Mouse (Mus musculus) T-cell, adult 2 months (primary cell): Measurements from ENCODE around the gene Cdc42ep5.
"Not testable (repeated sequence)": the region's sequence is repeated elsewhere in the genome, so short reads cannot be mapped to it uniquely, and the experiment has no call there.

Source experiments
- DNase-seq: peaks from one replicate; pipeline ENCODE4 v3.0.0; 2022; ENCODE audit warnings: low spot score

Gene Cdc42ep5

GRCm38 (mm10) chr7:4164090-4164910 is at the start of gene Cdc42ep5:
Gene Cdc42ep5 (minus strand): TSS chr7:4164860.
- no peak for DNase-seq

DNA sequence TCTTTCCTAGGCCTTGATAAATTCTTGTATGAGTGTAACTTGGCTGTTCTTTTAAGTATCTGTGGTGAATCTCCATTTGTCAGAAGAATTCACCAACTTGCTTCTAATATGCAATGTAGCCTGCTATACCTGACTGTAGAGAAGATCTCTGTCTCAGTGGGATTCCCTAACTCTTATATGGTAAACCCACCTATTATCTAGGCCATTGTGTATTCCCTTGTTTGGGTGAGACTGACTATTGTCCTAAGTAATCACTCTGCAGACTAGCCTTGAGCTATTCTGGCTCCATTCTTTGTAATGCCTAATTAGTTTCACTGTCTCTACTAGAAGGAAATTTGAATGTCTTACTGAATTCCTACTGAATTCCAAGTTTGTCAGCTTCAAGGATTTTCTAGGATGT is 48.8 kb upstream of the Cdc42ep5 start:
- not testable (repeated sequence) for DNase-seq

DNA sequence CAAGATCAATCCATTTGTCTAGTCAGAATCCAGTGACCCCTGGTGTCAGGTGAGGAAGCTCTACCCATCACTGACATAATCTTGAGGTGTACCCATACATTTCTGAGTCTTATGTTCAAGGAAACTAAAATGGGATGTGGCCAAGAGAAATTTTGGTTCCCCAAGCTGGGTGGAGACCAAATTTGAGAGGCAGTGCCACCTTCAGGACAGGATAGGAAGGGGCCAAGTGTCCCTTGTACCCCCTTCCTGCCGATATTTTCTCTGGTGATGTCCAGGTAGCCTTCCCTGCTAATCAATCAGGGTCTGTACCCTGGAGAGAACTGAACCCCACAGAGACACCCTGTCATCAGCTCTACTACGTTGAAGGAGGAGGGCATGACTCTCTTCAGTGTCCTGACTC is 44.0 kb upstream of the Cdc42ep5 start:
- no peak for DNase-seq

- no peak for DNase-seq
Measured at GRCm38 (mm10) chr7:4207126-4207525, 42.5 kb upstream of the Cdc42ep5 start.

DNA sequence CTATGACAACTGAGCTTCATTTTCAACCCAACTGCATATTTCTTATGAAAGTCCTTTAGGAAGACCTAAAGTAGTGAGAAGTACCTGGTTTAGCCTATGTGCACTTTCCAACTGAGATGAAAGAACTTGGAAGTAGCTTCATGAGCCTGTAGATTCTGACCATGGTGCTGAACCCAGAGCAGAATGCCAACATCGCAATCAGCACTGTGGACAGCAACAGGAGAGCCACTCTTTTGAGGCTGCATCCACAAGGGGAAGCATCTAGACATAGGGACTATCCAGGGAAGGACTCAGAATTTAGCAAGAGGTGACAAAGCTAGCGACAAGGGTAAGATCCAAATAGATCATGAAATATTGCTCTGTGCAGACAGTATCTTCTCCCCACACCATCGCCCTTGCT is 13.8 kb upstream of the Cdc42ep5 start:
- DNase-seq = no peak

- no peak for DNase-seq
Measured at GRCm38 (mm10) chr7:4170193-4170938, 5.7 kb upstream of the Cdc42ep5 start.

DNA sequence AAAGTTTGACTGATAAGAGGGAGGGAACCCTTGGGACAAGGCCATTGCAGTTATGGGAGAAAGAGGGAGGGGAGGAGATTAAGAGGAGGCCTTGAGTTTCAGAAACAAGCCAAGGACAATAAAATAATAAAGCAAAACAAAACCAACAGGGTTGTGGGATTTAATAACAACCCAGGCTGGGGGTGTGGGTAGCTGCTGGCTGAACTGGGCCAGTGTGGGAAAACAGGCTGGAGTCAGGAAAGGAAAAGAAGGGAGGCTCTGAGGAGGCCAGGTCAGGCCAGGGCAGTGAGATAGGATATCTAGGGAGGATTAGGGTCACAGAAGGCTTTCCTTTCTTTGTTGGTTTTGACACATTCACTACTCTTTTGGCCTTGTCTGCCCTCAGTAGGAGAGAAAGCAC is 2.4 kb upstream of the Cdc42ep5 start:
- DNase-seq = no peak

DNA sequence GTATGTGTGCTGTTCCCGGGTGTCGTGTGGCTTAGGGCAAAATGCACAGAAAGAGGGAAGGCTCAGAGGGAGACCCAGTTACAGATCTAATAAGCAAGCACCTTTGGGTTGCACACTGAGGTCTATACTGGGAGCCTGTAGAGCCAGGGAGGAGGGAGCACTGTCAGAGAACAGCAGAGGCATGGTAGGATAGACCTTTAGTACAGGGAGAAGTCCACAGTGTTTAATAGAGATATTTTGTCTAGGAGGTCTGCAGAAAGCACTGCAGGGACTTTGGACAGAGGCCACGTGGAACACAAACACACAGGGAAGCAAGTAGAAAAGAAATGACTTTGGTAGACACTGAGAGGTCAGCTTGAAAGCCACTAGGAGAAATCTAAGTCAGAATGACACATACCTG is 626 bp upstream of the Cdc42ep5 start:
- no peak for DNase-seq

DNA sequence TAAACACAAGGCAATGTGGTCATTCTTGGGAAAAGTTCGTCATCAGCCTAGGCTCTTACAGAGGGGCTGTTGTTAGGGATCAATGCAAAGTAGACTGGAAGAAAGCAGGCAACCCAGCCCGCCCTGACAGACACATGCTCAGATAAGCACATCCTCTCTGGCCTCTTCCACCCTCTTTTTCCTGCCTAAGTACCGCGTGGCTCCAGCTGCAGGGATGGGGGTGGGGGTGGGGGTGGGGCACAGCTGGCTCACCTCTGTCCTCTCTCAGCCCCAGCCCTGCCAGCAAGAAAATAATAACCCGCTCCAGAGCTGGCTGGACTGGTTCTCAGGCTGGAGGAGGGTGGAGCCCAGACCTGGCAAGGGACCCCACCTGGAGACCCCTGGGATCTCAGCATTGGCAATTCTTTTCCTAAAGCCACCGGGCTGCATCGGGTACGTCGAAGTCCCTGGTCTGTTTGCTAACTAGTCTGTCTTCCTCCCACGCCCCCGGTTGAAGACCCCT is 1.0 kb downstream of the Cdc42ep5 start:
- DNase-seq = no peak

GRCm38 (mm10) chr7:4161596-4161995 is 3.1 kb downstream of the Cdc42ep5 start:
- not testable (repeated sequence) for DNase-seq

GRCm38 (mm10) chr7:4154976-4155375 is 9.7 kb downstream of the Cdc42ep5 start:
- DNase-seq = no peak

DNA sequence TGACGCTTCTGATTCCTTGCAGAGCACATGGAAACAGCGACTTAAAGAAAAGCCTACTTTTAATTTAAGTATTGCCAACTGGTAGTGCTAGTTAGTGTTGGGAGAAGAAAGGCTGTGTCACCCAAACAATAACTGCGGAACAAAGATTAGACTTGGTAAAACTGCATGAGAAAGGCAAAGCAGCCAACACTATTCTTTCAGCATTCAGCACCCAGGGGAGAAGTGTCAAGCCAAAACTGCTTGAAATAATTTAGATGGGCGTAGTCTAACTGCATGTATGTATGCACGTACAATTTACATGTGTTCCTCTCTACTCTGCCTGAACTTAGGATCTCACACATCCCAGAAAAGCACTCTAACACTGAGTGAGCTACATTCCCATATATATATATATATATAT is 10.3 kb downstream of the Cdc42ep5 start:
- DNase-seq = no peak

DNA sequence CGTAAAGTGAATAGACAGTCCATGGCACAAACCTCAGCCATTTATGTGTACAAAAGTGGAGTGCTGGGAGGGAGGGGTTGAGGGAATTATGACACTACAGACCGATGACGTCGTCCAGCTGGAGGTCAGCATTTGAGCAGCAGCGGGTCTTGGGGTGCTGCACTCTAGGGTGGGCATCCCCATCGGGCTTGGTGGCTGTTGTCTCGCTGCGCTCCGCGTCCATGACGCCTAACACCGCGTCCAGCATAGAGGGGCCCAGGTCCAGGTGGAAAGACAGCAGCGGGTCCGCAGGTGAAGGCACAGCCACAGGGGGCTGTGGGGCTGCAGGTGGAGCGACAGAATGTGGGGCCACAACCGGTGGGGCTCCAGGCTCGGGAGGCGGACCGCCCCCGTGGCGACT is 13.4 kb downstream of the Cdc42ep5 start:
- DNase-seq = no peak

GRCm38 (mm10) chr7:4150811-4151221 is 13.8 kb downstream of the Cdc42ep5 start:
- DNase-seq = no peak

DNA sequence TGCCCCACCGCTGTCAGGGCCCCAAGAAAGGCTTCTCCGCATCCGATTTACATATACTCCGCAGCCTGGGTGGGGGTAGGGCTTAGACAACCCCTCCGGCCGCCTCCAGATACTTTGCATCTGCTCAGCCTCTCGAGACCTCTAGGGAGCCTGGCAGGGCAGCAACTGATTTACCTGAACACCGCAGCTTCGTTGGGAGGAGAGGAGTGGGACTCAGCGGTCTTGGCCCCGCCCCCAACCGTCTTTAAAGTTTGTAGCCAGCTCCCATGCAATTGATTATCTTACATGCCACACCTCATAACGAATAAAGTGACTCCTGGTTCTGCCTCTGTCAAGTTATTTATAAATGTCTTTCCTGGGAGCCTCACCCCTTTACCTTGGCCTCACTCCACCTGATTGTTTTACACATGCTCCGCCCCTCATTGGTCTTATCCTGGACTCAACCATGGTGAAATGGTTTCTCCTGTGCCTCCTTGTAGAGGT is 14.6 kb downstream of the Cdc42ep5 start, which contains the start of gene Leng9:
TSS of gene Leng9 (minus strand) at position 316 of the 483 bp plus-strand sequence.
- DNase-seq = no peak

DNA sequence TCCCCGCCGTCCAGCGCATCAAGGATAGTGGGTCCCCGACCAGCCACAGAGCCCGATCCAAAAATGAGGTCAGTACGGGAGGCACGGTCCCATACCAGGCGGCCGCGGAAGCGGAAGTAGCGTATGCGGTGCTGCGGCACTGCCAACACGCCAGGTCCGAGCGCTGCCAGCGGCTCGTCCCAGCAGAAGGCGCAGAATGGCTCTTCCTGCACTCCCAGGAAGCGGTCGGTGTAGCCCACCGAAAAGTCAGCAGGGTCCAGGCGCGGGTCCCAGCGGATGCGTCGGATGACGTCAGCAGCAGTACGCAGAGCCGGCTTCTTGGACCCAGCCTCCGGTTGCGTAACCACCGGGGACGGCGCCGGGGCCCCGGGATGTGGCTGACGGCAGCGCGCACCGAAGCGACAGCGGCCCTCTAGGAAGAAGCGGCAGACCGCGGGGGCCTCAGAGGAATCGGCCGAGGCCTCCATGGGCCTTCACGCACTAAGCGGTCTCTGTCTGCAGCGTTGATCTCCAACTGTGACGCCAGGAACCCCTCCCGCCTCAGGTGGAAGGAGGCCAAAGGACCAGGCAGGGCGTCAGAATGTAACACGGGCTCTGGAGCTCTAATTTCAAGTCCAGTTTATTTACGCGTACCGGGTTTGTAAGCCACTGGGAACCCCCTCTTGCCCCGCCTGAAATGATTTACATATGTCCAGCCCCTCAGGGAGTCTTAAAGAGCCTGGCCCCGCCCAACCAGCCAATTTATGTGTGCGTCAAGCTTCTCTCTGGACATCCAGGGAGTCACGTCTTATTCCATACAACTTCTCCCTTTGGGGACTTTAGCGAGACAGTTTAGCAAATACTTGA is 15.2 kb downstream of the Cdc42ep5 start:
- peak; percentile 72 for DNase-seq

- no peak for DNase-seq
Measured at GRCm38 (mm10) chr7:4148341-4149208, 16.1 kb downstream of the Cdc42ep5 start.

DNA sequence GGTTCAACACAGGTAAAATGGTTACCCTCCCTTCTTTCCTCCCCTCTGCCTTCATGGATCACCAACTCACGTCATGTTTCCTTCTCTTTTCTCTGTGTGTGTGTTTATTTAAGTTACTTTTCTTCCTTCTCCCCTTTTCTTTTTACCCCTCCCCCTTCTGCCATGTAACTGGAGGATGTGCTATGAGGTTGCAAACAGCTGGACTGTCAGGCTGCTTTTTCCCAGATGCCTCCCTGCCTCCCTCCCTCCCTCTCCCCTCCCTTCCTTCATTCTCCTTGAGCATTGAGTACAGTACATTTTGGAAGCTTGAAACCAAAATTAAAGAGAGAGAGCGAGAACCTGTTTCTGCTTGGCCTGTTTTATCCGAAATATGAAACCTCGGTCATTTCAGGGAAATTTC is 16.8 kb downstream of the Cdc42ep5 start:
- no peak for DNase-seq

DNA sequence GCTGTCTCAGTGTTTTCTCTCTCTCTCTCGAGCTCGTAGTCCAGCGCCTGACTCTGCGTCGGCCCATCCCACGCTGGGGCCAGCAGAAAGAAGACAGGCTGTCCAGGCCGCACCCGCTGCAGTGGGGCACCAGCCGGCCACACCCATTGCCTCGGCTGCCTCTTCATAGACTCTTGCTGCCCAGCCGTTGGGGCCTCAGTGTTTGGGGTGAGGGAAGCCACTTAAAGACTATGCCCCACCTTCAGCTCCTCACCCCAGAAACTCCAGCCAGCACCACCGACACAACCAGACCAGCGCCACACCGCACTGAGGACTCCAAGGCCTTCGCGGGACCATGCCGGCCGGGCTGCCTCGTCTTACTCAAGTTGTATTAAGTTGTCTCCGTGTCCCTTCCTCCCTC is 17.3 kb downstream of the Cdc42ep5 start:
- no peak for DNase-seq

GRCm38 (mm10) chr7:4146241-4147180 is 18.1 kb downstream of the Cdc42ep5 start:
- DNase-seq = no peak
